Mouse (Mus musculus): ENCODE measurements around the gene Lrmda. TPM values are rescaled to one million over a fixed set of nuclear protein-coding genes. Genes with fewer than 3 reads are reported as not detected.
A peak's percentile ranks its signal among the peaks of the same experiment; 100 is the strongest.

The Lrmda gene
- total and polyA plus RNA-seq, 3 experiments = 5.1 to 5.9 TPM; not detected in 1

- no peak overlapping the region for H3K27ac ChIP-seq (ENCODE audit: control insufficient read depth, low read depth, low read length)
- no peak for TF ChIP-seq CHD2 (IDR thresholded peaks at IDR 0.05; ENCODE audit: low read length)
- TF ChIP-seq POLR2A (IDR thresholded peaks at IDR 0.05; ENCODE audit: control insufficient read depth in 1 of 2, insufficient read depth in 1 of 2, low read depth in 1 of 2, low read length in 2 of 2, poor library complexity in 1 of 2) = no peak
- no peak for TF ChIP-seq NRF1 (IDR thresholded peaks at IDR 0.05; ENCODE audit: insufficient read depth, low read depth, low read length, poor library complexity, severe bottlenecking)
- TF ChIP-seq ZC3H11A (IDR thresholded peaks at IDR 0.05; ENCODE audit: low read depth, low read length) = no peak
- no peak for TF ChIP-seq HCFC1 (IDR thresholded peaks at IDR 0.05; ENCODE audit: low read depth, low read length)
- TF ChIP-seq MYC (IDR thresholded peaks at IDR 0.05; ENCODE audit: low read depth, low read length) = no peak
- TF ChIP-seq JUND (IDR thresholded peaks at IDR 0.05; ENCODE audit: low read depth, low read length) = no peak
- TF ChIP-seq E2F4 (IDR thresholded peaks at IDR 0.05; ENCODE audit: borderline replicate concordance, low read depth, low read length) = no peak
- no peak for TF ChIP-seq POLR2AphosphoS2 (IDR thresholded peaks at IDR 0.05; ENCODE audit: low read length)
- no peak for TF ChIP-seq ETS1 (IDR thresholded peaks at IDR 0.05; ENCODE audit: low read depth, low read length)
- no peak for DNase-seq (ENCODE audit: low read depth, low spot score)
- peaks cover 6% of the 10 kb centered on the region for H3K79me2 ChIP-seq (ENCODE audit: control insufficient read depth, insufficient read depth, low read length, poor library complexity)
- peaks cover 0 to 3% of the 10 kb centered on the region in 2 experiments; a peak in 1 of 4 replicates for H3K4me1 ChIP-seq (ENCODE audit: control insufficient read depth in 1 of 2, insufficient read depth in 2 of 2, low read length in 2 of 2)
- no peaks in the 10 kb centered on the region for H3K27me3 ChIP-seq (ENCODE audit: control insufficient read depth in 1 of 2, insufficient read depth in 2 of 2, low read length in 2 of 2)
- no peak overlapping the region for H3K4me3 ChIP-seq (ENCODE audit: control insufficient read depth in 1 of 2, insufficient read depth in 1 of 2, low read depth in 2 of 2, low read length in 2 of 2)
- H3K9me3 ChIP-seq (replicated peaks; ENCODE audit: insufficient read depth, low read length) = no peaks in the 10 kb centered on the region
- no peak overlapping the region for H3K9ac ChIP-seq (ENCODE audit: control insufficient read depth, low read depth, low read length, poor library complexity, severe bottlenecking)
- H3K36me3 ChIP-seq (ENCODE audit: control insufficient read depth in 1 of 2, insufficient read depth in 2 of 2, low read length in 2 of 2) = no peaks in the 10 kb centered on the region; a peak in 2 of 4 replicates
These were observed 34.0 kb upstream of the Lrmda start for GRCm38 (mm10) chr14:21985426-21985931.

GRCm38 (mm10) chr14:21985981-21986732, 33.4 kb upstream of the Lrmda start:
- H3K27me3 ChIP-seq (ENCODE audit: control insufficient read depth in 1 of 2, insufficient read depth in 2 of 2, low read length in 2 of 2) = no peaks in the 10 kb centered on the region
- peak overlapping the region in 1 of 2 experiments; percentile 82; a peak in 2 of 4 replicates for H3K4me3 ChIP-seq (ENCODE audit: control insufficient read depth in 1 of 2, insufficient read depth in 1 of 2, low read depth in 2 of 2, low read length in 2 of 2)
- no peaks in the 10 kb centered on the region for H3K9me3 ChIP-seq (replicated peaks; ENCODE audit: insufficient read depth, low read length)
- TF ChIP-seq JUND (IDR thresholded peaks at IDR 0.05; ENCODE audit: low read depth, low read length) = no peak
- no peak for TF ChIP-seq CTCF (IDR thresholded peaks at IDR 0.05 in 2 of 3, conservative IDR thresholded peaks at IDR 0.05 in 1 of 3; ENCODE audit: control insufficient read depth in 1 of 3, insufficient read depth in 1 of 3, low read depth in 2 of 3, low read length in 3 of 3, poor library complexity in 1 of 3, severe bottlenecking in 1 of 3)
- no peak for TF ChIP-seq ZMIZ1 (IDR thresholded peaks at IDR 0.05; ENCODE audit: low read depth, low read length)
- TF ChIP-seq GABPA (IDR thresholded peaks at IDR 0.05; ENCODE audit: low read depth, low read length) = no peak
- TF ChIP-seq CHD2 (IDR thresholded peaks at IDR 0.05; ENCODE audit: low read length) = no peak
- TF ChIP-seq ETS1 (IDR thresholded peaks at IDR 0.05; ENCODE audit: low read depth, low read length) = no peak
- TF ChIP-seq MAX (IDR thresholded peaks at IDR 0.05; ENCODE audit: low read length) = no peak
- no peak for TF ChIP-seq KAT2A (conservative IDR thresholded peaks at IDR 0.05; ENCODE audit: low read depth, low read length)
- TF ChIP-seq MYB (IDR thresholded peaks at IDR 0.05; ENCODE audit: low read depth, low read length) = no peak
- TF ChIP-seq NELFE (IDR thresholded peaks at IDR 0.05; ENCODE audit: low read depth, low read length) = no peak
- no peak for TF ChIP-seq SMC3 (IDR thresholded peaks at IDR 0.05; ENCODE audit: low read depth, low read length)
- TF ChIP-seq ELF1 (IDR thresholded peaks at IDR 0.05; ENCODE audit: low read depth, low read length) = no peak
- no peak for TF ChIP-seq UBTF (IDR thresholded peaks at IDR 0.05; ENCODE audit: borderline replicate concordance, insufficient read depth, low read depth, low read length)
- TF ChIP-seq MYC (IDR thresholded peaks at IDR 0.05; ENCODE audit: low read depth, low read length) = no peak
- TF ChIP-seq USF1 (IDR thresholded peaks at IDR 0.05; ENCODE audit: low read depth, low read length) = no peak
- no peak for TF ChIP-seq MEF2A (IDR thresholded peaks at IDR 0.05; ENCODE audit: extremely low read depth, insufficient replicate concordance, low read depth, low read length, poor library complexity, severe bottlenecking)
- no peak for TF ChIP-seq ZNF384 (IDR thresholded peaks at IDR 0.05; ENCODE audit: low read depth, low read length)
- TF ChIP-seq MXI1 (IDR thresholded peaks at IDR 0.05; ENCODE audit: low read depth, low read length) = no peak
- no peak for TF ChIP-seq POLR2AphosphoS2 (IDR thresholded peaks at IDR 0.05; ENCODE audit: low read length)
- no peak for TF ChIP-seq E2F4 (IDR thresholded peaks at IDR 0.05; ENCODE audit: borderline replicate concordance, low read depth, low read length)
- peaks cover 0 to 3% of the 10 kb centered on the region in 2 experiments; a peak in 1 of 4 replicates for H3K4me1 ChIP-seq (ENCODE audit: control insufficient read depth in 1 of 2, insufficient read depth in 2 of 2, low read length in 2 of 2)
- no peak overlapping the region for H3K27ac ChIP-seq (ENCODE audit: control insufficient read depth, low read depth, low read length)
- no peak overlapping the region for H3K9ac ChIP-seq (ENCODE audit: control insufficient read depth, low read depth, low read length, poor library complexity, severe bottlenecking)
- no peak for DNase-seq (ENCODE audit: low read depth, low spot score)
- H3K79me2 ChIP-seq (ENCODE audit: control insufficient read depth, insufficient read depth, low read length, poor library complexity) = peaks cover 6% of the 10 kb centered on the region
- no peaks in the 10 kb centered on the region; a peak in 2 of 4 replicates for H3K36me3 ChIP-seq (ENCODE audit: control insufficient read depth in 1 of 2, insufficient read depth in 2 of 2, low read length in 2 of 2)
